ENCODE assay signal across 16 mouse cellular contexts in the genomic region with DNA sequence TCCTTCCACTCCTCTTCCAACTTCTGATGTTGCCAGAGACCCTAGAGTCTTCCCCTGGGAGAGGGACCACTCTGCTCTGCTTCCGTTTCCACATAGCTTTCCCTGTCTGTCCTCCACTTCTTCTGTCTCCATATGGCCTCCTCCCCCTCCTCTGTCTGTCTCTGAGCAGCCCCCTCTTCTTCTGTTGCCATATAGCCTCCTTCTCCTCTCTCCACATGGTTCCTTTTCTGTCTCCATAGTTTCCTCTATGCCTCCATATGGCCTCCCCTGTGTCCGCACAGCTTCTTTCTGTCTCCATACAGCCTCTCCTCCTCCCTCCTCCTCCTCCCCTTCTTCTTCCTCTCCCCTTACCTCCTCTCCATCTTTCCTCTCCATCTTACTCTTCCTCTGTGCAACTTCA.
"Had no signal": no experiment of that assay in that cellular context is flagged by ENCODE, and none has a peak within 500 bp of the region (broad histone marks: within the 10 kb centered on the region; RNA-seq: fewer than 3 reads in every experiment).

No protein-coding gene starts in this region.

- H3K9me3 ChIP-seq: kidney, embryonic 15.5 days; limb, embryonic 10.5 days; liver, embryonic 12.5 days; midbrain, embryonic 15.5 days; neural tube, embryonic 13.5 days had no signal

- H3K27ac ChIP-seq: kidney, embryonic 15.5 days; limb, embryonic 10.5 days; liver, embryonic 12.5 days; midbrain, embryonic 15.5 days; neural tube, embryonic 13.5 days; stomach, postnatal 0 days had no signal

- H3K27me3 ChIP-seq: kidney, embryonic 15.5 days; liver, embryonic 12.5 days; midbrain, embryonic 15.5 days; neural tube, embryonic 13.5 days had no signal

- H3K36me3 ChIP-seq: kidney, embryonic 15.5 days; limb, embryonic 10.5 days; liver, embryonic 12.5 days; midbrain, embryonic 15.5 days; neural tube, embryonic 13.5 days had no signal

- H3K4me2 ChIP-seq: kidney, embryonic 15.5 days; liver, embryonic 12.5 days; lung, embryonic 14.5 days; midbrain, embryonic 11.5 days; midbrain, embryonic 15.5 days; neural tube, embryonic 13.5 days had no signal

- ATAC-seq: intestine, embryonic 16.5 days; liver, embryonic 12.5 days; midbrain, embryonic 15.5 days had no signal

- DNase-seq: kidney, adult 2 months; kidney, postnatal 14 days; lung, embryonic 14.5 days; lung, postnatal 10 days; lung, postnatal 4 days; retina, postnatal 1 day; thymus, adult 18-20 months; thymus, postnatal 14 days had no signal

- H3K4me1 ChIP-seq: kidney, embryonic 15.5 days; liver, embryonic 12.5 days had no signal

- H3K4me3 ChIP-seq: kidney, embryonic 15.5 days; limb, embryonic 10.5 days; liver, embryonic 12.5 days; midbrain, embryonic 15.5 days; neural tube, embryonic 13.5 days had no signal

- H3K9ac ChIP-seq: kidney, embryonic 15.5 days; liver, embryonic 12.5 days; lung, embryonic 14.5 days; midbrain, embryonic 15.5 days; neural tube, embryonic 13.5 days had no signal
